Mouse (Mus musculus): ENCODE measurements around the gene Zfp661.

Gene Zfp661

DNA sequence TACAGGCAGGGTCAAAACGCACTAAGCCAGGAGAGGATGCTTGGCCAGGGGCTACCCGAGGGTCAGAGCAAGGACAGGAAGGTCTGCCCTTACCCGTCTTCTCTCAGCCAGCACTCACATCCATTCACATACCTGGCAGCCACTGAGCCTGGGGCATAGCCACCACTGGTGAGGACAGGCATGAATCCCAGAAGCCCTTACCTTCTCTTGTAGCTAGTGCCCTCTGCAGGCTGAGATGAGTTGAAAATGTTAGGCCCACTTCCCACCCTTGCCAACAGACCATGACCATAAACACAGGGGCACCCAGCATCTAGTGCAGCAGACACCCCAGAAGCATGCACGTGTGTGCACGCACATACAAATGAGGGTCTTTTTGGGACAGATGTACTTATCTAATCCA is 35.8 kb downstream of the Zfp661 start:
- DNase-seq (ENCODE audit: low read depth, low spot score) = no peak

GRCm38 (mm10) chr2:127550446-127550845 is 36.4 kb downstream of the Zfp661 start:
- DNase-seq (ENCODE audit: low read depth, low spot score) = no peak

DNA sequence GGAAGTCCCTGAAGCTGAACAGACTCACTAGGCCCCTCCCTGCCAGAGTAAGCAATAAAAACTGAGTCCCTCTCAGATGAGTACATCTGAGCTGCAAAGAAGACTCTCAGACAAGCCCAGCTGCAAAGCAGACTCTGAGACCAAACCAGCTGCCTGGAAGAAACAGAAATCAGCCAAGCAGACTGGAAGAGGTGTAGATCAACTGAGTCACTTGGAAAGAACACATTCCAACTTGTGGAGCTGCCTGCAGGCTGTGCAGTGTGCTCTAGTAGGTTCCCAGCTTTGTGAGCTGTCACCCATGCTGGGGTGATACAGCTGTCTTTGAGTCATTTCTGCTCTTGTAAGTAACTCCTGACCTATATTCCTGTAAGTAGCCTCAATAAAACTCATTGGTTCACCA is 37.2 kb downstream of the Zfp661 start:
- no peak for DNase-seq (ENCODE audit: low read depth, low spot score)

- no peak for DNase-seq (ENCODE audit: low read depth, low spot score)
These were observed 38.4 kb downstream of the Zfp661 start for GRCm38 (mm10) chr2:127548342-127549074.

GRCm38 (mm10) chr2:127541697-127542096 is 45.2 kb downstream of the Zfp661 start:
- DNase-seq (ENCODE audit: low read depth, low spot score) = no peak

DNA sequence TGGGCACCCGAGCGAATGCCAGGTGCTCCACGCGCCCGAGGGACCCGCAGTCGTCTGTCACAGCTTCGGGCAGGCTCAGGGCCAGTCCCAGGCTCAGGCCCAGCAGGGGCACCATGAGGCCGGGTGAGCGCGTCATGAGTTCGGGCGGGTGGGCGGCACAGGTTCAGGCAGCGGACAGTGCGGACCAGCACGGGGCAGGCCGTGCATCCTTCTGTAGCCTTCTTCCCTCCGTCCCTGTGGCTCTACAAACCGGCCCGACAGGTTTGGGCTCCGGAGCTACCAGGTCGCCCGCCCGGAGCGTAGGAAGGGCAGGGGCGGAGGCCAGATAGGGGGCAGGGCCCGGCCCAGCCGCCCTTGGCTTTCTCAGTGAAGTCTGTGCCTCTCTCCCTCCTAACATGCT is 45.7 kb downstream of the Zfp661 start, which contains the start of gene Prom2:
Gene Prom2, minus strand, starts transcription at position 283 of the 400 bp plus-strand sequence.
- DNase-seq (ENCODE audit: low read depth, low spot score) = no peak

DNA sequence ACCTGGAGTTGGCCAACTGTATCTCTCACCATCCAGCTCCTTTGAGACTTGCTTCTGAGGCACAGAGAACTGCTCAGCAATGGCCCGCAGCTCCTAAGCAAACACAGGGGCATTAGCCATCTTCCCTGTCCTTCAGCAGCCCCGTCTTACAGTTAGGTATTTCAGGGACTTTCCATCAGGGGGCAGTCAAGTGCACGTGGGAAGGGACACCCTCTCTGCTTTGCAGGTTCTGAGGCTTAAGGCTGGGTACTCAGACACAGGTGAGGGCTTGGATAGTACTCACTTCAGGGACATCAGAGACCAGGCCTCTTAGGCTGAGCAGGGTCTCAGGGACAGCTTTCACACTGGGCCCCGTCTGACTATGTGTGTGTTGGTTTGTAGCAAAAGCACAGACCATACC is 47.4 kb downstream of the Zfp661 start:
- no peak for DNase-seq (ENCODE audit: low read depth, low spot score)

- DNase-seq (ENCODE audit: low read depth, low spot score) = no peak
These were observed 49.3 kb downstream of the Zfp661 start for GRCm38 (mm10) chr2:127537548-127537947.

GRCm38 (mm10) chr2:127535363-127535762 is 51.5 kb downstream of the Zfp661 start:
- DNase-seq (ENCODE audit: low read depth, low spot score) = no peak

- DNase-seq (ENCODE audit: low read depth, low spot score) = no peak
These were observed 54.5 kb downstream of the Zfp661 start for GRCm38 (mm10) chr2:127532379-127532778.

DNA sequence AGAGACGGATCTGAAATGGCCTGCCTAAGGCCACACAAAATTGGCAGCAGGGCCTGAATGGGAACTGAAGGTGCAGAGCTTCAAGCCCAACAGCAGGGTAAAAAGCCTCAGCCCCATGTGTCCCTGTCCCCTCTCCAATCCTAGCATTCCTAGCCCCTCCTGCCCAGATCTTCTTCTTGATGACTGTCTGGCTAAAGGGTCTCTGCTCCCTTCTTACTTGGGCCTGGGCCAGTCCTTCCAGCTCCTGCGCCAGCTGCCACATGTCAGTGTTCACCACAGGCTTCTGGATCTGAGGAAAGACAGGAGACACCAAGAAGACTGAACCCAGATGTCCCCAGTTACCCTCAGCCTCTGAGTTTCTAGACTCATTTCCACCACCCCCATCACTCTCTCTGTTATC is 55.3 kb downstream of the Zfp661 start:
- DNase-seq (ENCODE audit: low read depth, low spot score) = no peak

- DNase-seq (ENCODE audit: low read depth, low spot score) = no peak
These were observed 56.5 kb downstream of the Zfp661 start for GRCm38 (mm10) chr2:127530418-127530817.

GRCm38 (mm10) chr2:127525004-127525775 is 61.7 kb downstream of the Zfp661 start:
- no peak for DNase-seq (ENCODE audit: low read depth, low spot score)
